Mouse (Mus musculus) ES-Bruce4 (cell line): ENCODE measurements around the gene Dpf2.

Experiments used
- CTCF ChIP-seq: IDR thresholded peaks from one replicate; pipeline ENCODE4 v1.8.1; 2011; ENCODE audit warnings: low read depth, low read length
- EP300 ChIP-seq: IDR thresholded peaks from 2 replicates; pipeline ENCODE4 v1.6.1; 2011; ENCODE audit warnings: low read depth, low read length; ENCODE audit not compliant: insufficient read depth
- POLR2A ChIP-seq: IDR thresholded peaks from one replicate; pipeline ENCODE4 v1.8.1; 2011; ENCODE audit warnings: low read length; ENCODE audit not compliant: insufficient read depth

DNA sequence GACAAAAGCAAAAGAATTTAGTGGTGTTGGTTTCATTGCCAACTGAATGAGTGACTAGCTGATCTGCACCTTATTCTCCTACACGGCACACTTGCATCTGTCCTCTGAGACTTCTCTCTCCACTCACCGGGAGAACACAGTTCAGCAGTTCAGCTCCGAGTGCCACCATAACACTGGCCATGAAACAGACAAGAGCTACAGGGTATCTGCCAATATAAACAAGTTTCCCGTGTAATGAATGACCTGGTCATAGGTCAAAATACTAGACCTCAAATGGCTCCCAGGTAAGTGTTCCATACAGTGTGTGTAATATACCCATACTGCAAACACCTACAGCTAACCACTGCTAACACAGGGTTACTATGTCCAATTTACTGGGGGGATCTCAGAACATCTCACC, 23.6 kb downstream of the Dpf2 start:
- no peak for TF ChIP-seq POLR2A
- TF ChIP-seq CTCF: no peak
- TF ChIP-seq EP300: no peak
